Mouse (Mus musculus) midbrain, embryonic 10.5 days (tissue): ENCODE measurements around the gene Sh3bp1. TPM values are rescaled to one million over a fixed set of nuclear protein-coding genes. Genes with fewer than 3 reads are reported as not detected.

Experiments
- DNase-seq: peaks from one replicate; pipeline ENCODE4 v3.0.0-alpha.2; 2017; ENCODE audit warnings: low spot score
- H3K27ac ChIP-seq: fragments of 300-500 bp; sonication (generic); replicated peaks from 2 replicates; pipeline ENCODE4 v1.5.1; 2016; ENCODE audit warnings: mild to moderate bottlenecking
- H3K27me3 ChIP-seq: fragments of 300-500 bp; sonication (generic); 2 replicates; pipeline ENCODE4 v1.6.1; 2016; ENCODE audit warnings: low read depth, mild to moderate bottlenecking; ENCODE audit not compliant: poor library complexity, severe bottlenecking
- H3K36me3 ChIP-seq: fragments of 300-500 bp; sonication (generic); 2 replicates; pipeline ENCODE4 v1.6.1; 2016; ENCODE audit warnings: mild to moderate bottlenecking, moderate library complexity
- H3K4me1 ChIP-seq: fragments of 300-500 bp; sonication (generic); 2 replicates; pipeline ENCODE4 v1.6.1; 2016
- H3K4me3 ChIP-seq: fragments of 300-500 bp; sonication (generic); 2 replicates; pipeline ENCODE4 v1.5.1; 2016; ENCODE audit warnings: mild to moderate bottlenecking, moderate library complexity
- H3K9me3 ChIP-seq: fragments of 300-500 bp; sonication (generic); replicated peaks from 2 replicates; pipeline ENCODE4 v1.6.1; 2016; ENCODE audit warnings: mild to moderate bottlenecking
- WGBS: fragments of 180-500 bp; shearing (Covaris S2); methylation state at CpG from one replicate; pipeline ENCODE4 v1.1.7; 2016; 5-methylcytosine and 5-hydroxymethylcytosine counted together
- polyA plus RNA-seq: library from polyadenylated mRNA; unstranded; fragments of >200 nt; fragmentation: Nextera tagmentation; extraction: Ambion mirVana; gene quantifications from 2 replicates; pipeline ENCODE4 v1.2.1, GENCODE M21; 2016

Sh3bp1 gene
- polyA plus RNA-seq, 1 experiment from 2014 or later = 18.7 TPM

- peaks cover 96% of the 10 kb centered on the region for H3K36me3 ChIP-seq
- no peaks in the 10 kb centered on the region for H3K9me3 ChIP-seq
- peak; percentile 38 for DNase-seq
- peak overlapping the region; percentile 30; the same call in 1 of the 2 replicates for H3K4me3 ChIP-seq
- H3K27me3 ChIP-seq = no peaks in the 10 kb centered on the region
- H3K4me1 ChIP-seq = peaks cover 43% of the 10 kb centered on the region
- peak overlapping the region; percentile 73 for H3K27ac ChIP-seq
- WGBS = 18% methylated on average over 13 of the region's 13 CpGs
These were observed 10.1 kb upstream of the Sh3bp1 start for GRCm38 (mm10) chr15:78889401-78889853.

GRCm38 (mm10) chr15:78892440-78892839, 7.1 kb upstream of the Sh3bp1 start:
- H3K4me1 ChIP-seq = peaks cover 55% of the 10 kb centered on the region
- DNase-seq = no peak
- peaks cover 77% of the 10 kb centered on the region for H3K36me3 ChIP-seq
- H3K27ac ChIP-seq = peak overlapping the region; percentile 42; the same call in 1 of the 2 replicates
- H3K9me3 ChIP-seq = no peaks in the 10 kb centered on the region
- no peak overlapping the region for H3K4me3 ChIP-seq
- no peaks in the 10 kb centered on the region; the same call in 1 of the 2 replicates for H3K27me3 ChIP-seq
- 71% methylated on average over 7 of the region's 7 CpGs for WGBS

GRCm38 (mm10) chr15:78894726-78895125, 4.8 kb upstream of the Sh3bp1 start:
- Histone ChIP-seq H3K27me3 (peaks cover 17% of the 10 kb centered on the region), H3K9me3 (no peaks in the 10 kb centered on the region), H3K4me1 (peaks cover 56% of the 10 kb centered on the region), H3K4me3 (no peak overlapping the region), H3K36me3 (peaks cover 55% of the 10 kb centered on the region), H3K27ac (peak overlapping the region; percentile 63)
- no peak for DNase-seq
- 79% methylated on average over 13 of the region's 13 CpGs for WGBS

- peaks cover 24% of the 10 kb centered on the region for H3K27me3 ChIP-seq
- DNase-seq = no peak
- WGBS = 85% methylated on average over 2 of the region's 2 CpGs
- peaks cover 46% of the 10 kb centered on the region for H3K36me3 ChIP-seq
- peak overlapping the region; percentile 18 for H3K27ac ChIP-seq
- H3K9me3 ChIP-seq = no peaks in the 10 kb centered on the region
- no peak overlapping the region for H3K4me3 ChIP-seq
- H3K4me1 ChIP-seq = peaks cover 64% of the 10 kb centered on the region
These were observed 3.8 kb upstream of the Sh3bp1 start for GRCm38 (mm10) chr15:78895741-78896140.

GRCm38 (mm10) chr15:78896149-78896548, 3.4 kb upstream of the Sh3bp1 start:
- Histone ChIP-seq H3K4me3 (no peak overlapping the region), H3K27ac (peak overlapping the region; percentile 18), H3K36me3 (peaks cover 42% of the 10 kb centered on the region), H3K27me3 (peaks cover 28% of the 10 kb centered on the region), H3K9me3 (no peaks in the 10 kb centered on the region), H3K4me1 (peaks cover 68% of the 10 kb centered on the region)
- 89% methylated on average over 3 of the region's 3 CpGs for WGBS
- no peak for DNase-seq

GRCm38 (mm10) chr15:78897488-78897887, 2.1 kb upstream of the Sh3bp1 start:
- H3K27me3 ChIP-seq = peaks cover 40% of the 10 kb centered on the region
- H3K4me3 ChIP-seq = no peak overlapping the region
- no peak for DNase-seq
- H3K4me1 ChIP-seq = peaks cover 68% of the 10 kb centered on the region
- 88% methylated on average over 4 of the region's 4 CpGs for WGBS
- no peak overlapping the region for H3K27ac ChIP-seq
- peaks cover 29% of the 10 kb centered on the region for H3K36me3 ChIP-seq
- no peaks in the 10 kb centered on the region for H3K9me3 ChIP-seq

GRCm38 (mm10) chr15:78898507-78899001, 1.0 kb upstream of the Sh3bp1 start:
- 0 out of 2 replicates have a peak overlapping the region, but pooled peaks have one; percentile 0 for H3K27ac ChIP-seq
- peaks cover 62% of the 10 kb centered on the region for H3K4me1 ChIP-seq
- WGBS = 51% methylated on average over 6 of the region's 6 CpGs
- H3K36me3 ChIP-seq = peaks cover 20% of the 10 kb centered on the region
- H3K27me3 ChIP-seq = peaks cover 40% of the 10 kb centered on the region
- H3K4me3 ChIP-seq = no peak overlapping the region
- H3K9me3 ChIP-seq = no peaks in the 10 kb centered on the region
- no peak for DNase-seq

- Histone ChIP-seq H3K36me3 (peaks cover 17% of the 10 kb centered on the region), H3K27ac (peak within 1 kb of the TSS; percentile 85), H3K9me3 (no peaks in the 10 kb centered on the region), H3K27me3 (peaks cover 40% of the 10 kb centered on the region), H3K4me3 (peak within 1 kb of the TSS; percentile 77), H3K4me1 (peaks cover 53% of the 10 kb centered on the region)
- WGBS = 3% methylated on average over 19 of the region's 20 CpGs
- DNase-seq = no peak
These were observed 194 bp upstream of the Sh3bp1 start, which contains the start of gene Gm49510 for GRCm38 (mm10) chr15:78899409-78899739. Gene Gm49510, plus strand, starts transcription at chr15:78899667.

- no peaks in the 10 kb centered on the region for H3K9me3 ChIP-seq
- H3K36me3 ChIP-seq = peaks cover 17% of the 10 kb centered on the region; the same call in 1 of the 2 replicates
- peaks cover 47% of the 10 kb centered on the region for H3K4me1 ChIP-seq
- peak overlapping the region; percentile 85 for H3K27ac ChIP-seq
- WGBS = 14% methylated on average over 18 of the region's 18 CpGs
- H3K27me3 ChIP-seq = peaks cover 40% of the 10 kb centered on the region
- peak overlapping the region; percentile 77 for H3K4me3 ChIP-seq
- DNase-seq = no peak
These were observed 1.2 kb downstream of the Sh3bp1 start for GRCm38 (mm10) chr15:78900585-78901421.

- Histone ChIP-seq H3K27me3 (peaks cover 40% of the 10 kb centered on the region), H3K4me3 (peak overlapping the region; percentile 77; the same call in 1 of the 2 replicates), H3K36me3 (peaks cover 21% of the 10 kb centered on the region; the same call in 1 of the 2 replicates), H3K27ac (peak overlapping the region; percentile 85), H3K9me3 (no peaks in the 10 kb centered on the region), H3K4me1 (peaks cover 41% of the 10 kb centered on the region)
- 43% methylated on average over 8 of the region's 8 CpGs for WGBS
- no peak for DNase-seq
These were observed 1.8 kb downstream of the Sh3bp1 start for GRCm38 (mm10) chr15:78901422-78901789.

- peak overlapping the region; percentile 46; the same call in 1 of the 2 replicates for H3K27ac ChIP-seq
- peaks cover 39% of the 10 kb centered on the region for H3K4me1 ChIP-seq
- DNase-seq = peak; percentile 76
- WGBS = 14% methylated on average over 2 of the region's 2 CpGs
- peaks cover 38% of the 10 kb centered on the region for H3K27me3 ChIP-seq
- H3K4me3 ChIP-seq = no peak overlapping the region
- H3K9me3 ChIP-seq = no peaks in the 10 kb centered on the region
- peaks cover 34% of the 10 kb centered on the region; the same call in 1 of the 2 replicates for H3K36me3 ChIP-seq
These were observed 3.7 kb downstream of the Sh3bp1 start for GRCm38 (mm10) chr15:78903243-78903642.

GRCm38 (mm10) chr15:78908399-78908798, 8.8 kb downstream of the Sh3bp1 start:
- H3K27ac ChIP-seq = no peak overlapping the region
- no peak for DNase-seq
- peaks cover 44% of the 10 kb centered on the region for H3K36me3 ChIP-seq
- no peaks in the 10 kb centered on the region for H3K9me3 ChIP-seq
- no peak overlapping the region for H3K4me3 ChIP-seq
- 86% methylated on average over 7 of the region's 7 CpGs for WGBS
- H3K4me1 ChIP-seq = peaks cover 15% of the 10 kb centered on the region
- H3K27me3 ChIP-seq = no peaks in the 10 kb centered on the region

- H3K36me3 ChIP-seq = peaks cover 40% of the 10 kb centered on the region
- 92% methylated on average over 8 of the region's 8 CpGs for WGBS
- no peak overlapping the region for H3K27ac ChIP-seq
- no peaks in the 10 kb centered on the region for H3K27me3 ChIP-seq
- DNase-seq = no peak
- H3K4me1 ChIP-seq = peaks cover 21% of the 10 kb centered on the region
- H3K9me3 ChIP-seq = no peaks in the 10 kb centered on the region
- no peak overlapping the region for H3K4me3 ChIP-seq
These were observed 9.4 kb downstream of the Sh3bp1 start for GRCm38 (mm10) chr15:78908982-78909381.
